Mouse (Mus musculus) erythroid progenitor cell, adult 5-6 weeks (primary cell): ENCODE results near the gene Bloc1s5. TPM values are rescaled to one million over a fixed set of nuclear protein-coding genes. Genes with fewer than 3 reads are reported as not detected.
A peak's percentile ranks its signal among the peaks of the same experiment; 100 is the strongest.

Source experiments
- ATAC-seq: replicated peaks from 2 replicates; pipeline ENCODE4 v1.8.0; 2016; ENCODE audit warnings: moderate number of reproducible peaks, mild to moderate bottlenecking, moderate TSS enrichment, inconsistent platforms; ENCODE audit not compliant: poor library complexity, low FRiP score, severe bottlenecking
- total RNA-seq, 2 experiments: library from RNA; stranded (forward) in 1 of 2; stranded (reverse) in 1 of 2; fragments of 150-400 nt in 1 of 2; fragments of 186-747, 209-891 nt in 1 of 2; gene quantifications; 2 replicates each; pipeline versions ENCODE4 v1.2.3 to v1.2.4; 2015 to 2017; ENCODE audit warnings: low replicate concordance in 2 of 2

Gene Bloc1s5
- total RNA-seq, 2 experiments from 2014 or later, result 4.6 to 7.0 TPM

DNA sequence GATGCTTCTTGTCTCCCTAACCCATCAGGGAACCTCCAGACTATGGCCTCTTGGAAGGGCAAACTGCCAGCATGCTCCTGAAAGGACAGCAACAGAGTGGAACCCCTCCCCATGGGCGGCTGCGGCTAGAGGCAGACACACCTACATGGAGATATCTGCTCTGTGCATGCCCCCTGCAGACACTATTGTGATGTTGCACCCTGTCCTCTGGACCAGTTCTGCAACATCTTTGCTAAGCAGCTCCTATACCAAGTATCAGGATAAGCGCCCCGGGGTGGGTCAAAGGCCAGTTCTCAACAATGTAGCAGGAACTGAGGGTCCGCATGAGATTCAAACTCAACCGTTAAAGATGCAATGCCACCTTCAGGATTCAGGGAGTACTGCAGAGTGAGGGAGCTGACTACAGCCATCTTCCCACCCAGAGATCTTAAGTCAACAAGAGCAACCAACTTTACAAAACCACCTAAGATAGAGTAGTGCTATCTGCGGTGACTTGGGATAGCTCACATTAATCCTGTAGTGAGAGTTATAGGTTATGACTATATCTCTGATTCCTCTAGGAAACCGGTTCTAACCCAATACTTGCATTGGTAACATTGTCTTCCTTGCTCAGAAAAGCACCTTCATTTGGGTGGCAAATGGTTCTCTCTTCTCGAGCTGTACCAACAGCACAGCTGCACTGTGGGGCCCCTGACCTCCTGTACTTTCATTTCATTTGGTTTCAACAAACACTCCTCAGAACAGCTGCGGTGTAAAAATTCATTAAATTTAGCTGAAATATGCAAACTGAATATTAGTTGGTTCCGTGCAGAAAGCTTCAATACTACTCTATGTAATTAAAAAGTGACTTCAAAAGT lies 54.1 kb downstream of the Bloc1s5 start:
- ATAC-seq, result peak; percentile 67

DNA sequence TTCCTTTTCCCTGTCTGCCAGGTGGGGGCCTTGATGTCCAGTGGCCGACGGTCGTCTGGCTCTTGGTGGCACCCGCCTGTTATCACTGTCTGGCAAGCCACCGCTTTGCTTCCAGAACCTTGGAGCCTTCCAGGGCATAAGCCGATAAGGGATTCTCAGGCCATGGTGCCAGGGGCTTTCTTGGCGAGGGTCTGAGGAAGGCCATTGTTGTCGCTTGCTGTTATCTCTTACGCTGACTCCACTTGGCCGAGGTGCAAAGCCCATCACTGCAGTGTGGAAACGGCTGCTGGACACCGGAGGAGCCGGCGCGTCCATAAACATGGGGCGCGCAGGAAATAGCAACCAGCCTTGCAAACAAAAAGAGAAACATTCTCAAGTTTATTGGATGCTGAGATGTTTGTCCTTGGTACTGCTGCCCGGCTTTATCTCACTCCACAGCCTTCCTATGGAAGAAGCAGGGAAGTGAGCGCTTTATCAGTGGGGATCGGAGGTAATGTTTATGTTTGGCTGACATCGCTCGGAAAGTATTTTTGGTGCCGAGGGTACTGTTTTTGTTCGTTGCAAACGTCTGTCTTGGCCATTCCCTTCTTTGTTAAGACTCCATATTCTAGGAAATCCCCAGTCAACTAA lies 54.8 kb downstream of the Bloc1s5 start:
- ATAC-seq, result no peak

- no peak for ATAC-seq
Observed at GRCm38 (mm10) chr13:38574668-38575067, 60.2 kb downstream of the Bloc1s5 start.

GRCm38 (mm10) chr13:38573281-38573680 lies 61.6 kb downstream of the Bloc1s5 start:
- no peak for ATAC-seq

DNA sequence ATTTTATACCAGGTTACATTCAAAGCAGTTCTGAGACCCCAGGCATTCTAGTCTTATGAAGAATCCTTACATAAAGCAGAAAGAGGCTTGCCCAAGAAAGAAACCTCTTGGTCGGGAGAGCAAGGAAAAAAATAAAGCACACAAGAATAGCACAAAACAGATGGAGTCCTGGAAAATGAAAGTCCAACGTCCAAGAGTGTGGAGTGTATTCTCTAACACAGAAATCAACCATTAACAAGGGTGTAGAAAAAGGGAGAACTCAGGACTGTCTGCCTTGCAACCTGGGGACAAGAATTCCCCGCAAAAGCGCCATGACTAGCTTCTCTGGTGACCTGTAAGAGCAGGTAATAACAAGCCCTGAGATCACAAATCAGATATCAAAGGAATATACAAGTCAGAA lies 69.7 kb downstream of the Bloc1s5 start:
- no peak for ATAC-seq

- no peak for ATAC-seq
Observed at GRCm38 (mm10) chr13:38554611-38555010, 80.3 kb downstream of the Bloc1s5 start.

GRCm38 (mm10) chr13:38554210-38554609 lies 80.7 kb downstream of the Bloc1s5 start:
- no peak for ATAC-seq

DNA sequence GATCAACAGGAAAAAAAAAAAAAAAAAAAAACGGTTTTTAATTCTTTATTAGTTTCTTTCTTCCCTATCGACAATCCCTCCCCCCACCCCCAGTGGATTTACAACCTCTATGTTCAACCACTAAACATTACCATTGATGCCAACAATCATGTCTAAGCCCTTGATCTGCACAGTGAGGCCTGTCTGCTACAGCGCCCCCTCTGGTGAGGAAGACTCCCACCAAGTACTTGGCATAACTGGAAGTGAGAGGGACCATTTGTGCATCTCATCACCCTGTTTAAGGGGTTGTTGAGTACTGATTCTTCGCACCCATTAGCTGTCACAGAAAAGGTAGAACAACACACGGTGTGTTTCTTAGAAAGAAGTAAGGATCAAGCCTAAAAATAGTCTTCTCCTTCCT lies 86.2 kb downstream of the Bloc1s5 start:
- ATAC-seq, result no peak

DNA sequence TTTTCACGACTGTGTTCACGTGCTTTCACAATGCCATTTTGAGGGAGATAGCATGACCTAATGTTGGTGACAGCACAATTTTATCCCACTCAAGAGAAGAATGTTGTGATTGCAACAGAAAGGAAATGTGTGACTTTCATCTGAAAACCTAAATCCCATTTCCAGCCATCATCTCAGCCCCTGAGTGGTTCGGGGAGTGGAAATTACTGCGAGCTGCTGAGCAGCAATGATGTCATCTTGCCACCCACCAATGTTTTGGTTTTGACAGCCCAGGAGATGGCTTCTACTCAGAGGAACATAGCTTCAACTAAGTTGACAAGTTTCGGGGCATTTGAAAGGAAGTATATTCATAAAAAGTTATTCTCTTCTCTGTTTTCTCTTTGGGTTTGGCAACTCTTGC lies 87.2 kb downstream of the Bloc1s5 start:
- no peak for ATAC-seq

GRCm38 (mm10) chr13:38546754-38547153 lies 88.2 kb downstream of the Bloc1s5 start:
- ATAC-seq, result no peak

DNA sequence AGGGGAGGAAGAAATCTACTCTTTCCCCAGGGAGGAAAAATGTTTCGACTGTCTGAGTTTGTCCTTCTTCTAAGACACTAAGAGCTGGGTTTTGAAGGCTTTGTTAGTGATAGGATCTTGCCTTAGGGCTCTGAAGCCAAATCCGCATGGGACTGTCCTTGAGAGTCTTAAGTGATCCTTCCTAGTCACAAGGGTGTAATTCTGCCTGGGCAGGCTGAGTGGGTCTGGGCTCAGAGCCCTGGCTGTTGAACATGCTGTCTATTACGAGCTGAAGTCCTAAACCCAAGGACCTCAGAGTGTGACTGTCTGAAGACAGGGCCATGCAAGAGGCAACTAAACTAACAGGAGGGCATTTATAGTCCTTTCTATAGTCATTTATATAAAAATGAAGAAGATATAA lies 89.4 kb downstream of the Bloc1s5 start:
- no peak for ATAC-seq

- no peak for ATAC-seq
Observed at GRCm38 (mm10) chr13:38544769-38545445, 90.0 kb downstream of the Bloc1s5 start.

- no peak for ATAC-seq
Observed at GRCm38 (mm10) chr13:38543455-38544125, 91.3 kb downstream of the Bloc1s5 start.

Other genes starting within 250 kb of the Bloc1s5 start
- 8.6 and 11.7 TPM in 2 replicates for gene Txndc5, start 106.3 kb downstream of the Bloc1s5 start, total RNA-seq (2015; ENCODE audit: low replicate concordance)
- 4.6 and 8.6 TPM in 2 replicates for gene Txndc5, start 106.3 kb downstream of the Bloc1s5 start, total RNA-seq (2017; ENCODE audit: low replicate concordance)
- 12.6 and 16.2 TPM in 2 replicates for gene Eef1e1, start 23.9 kb upstream of the Bloc1s5 start, total RNA-seq (2015; ENCODE audit: low replicate concordance)
- 16.3 and 17.1 TPM in 2 replicates for gene Eef1e1, start 23.9 kb upstream of the Bloc1s5 start, total RNA-seq (2017; ENCODE audit: low replicate concordance)